ENCODE assay signal across 7 mouse cellular contexts in the genomic region with DNA sequence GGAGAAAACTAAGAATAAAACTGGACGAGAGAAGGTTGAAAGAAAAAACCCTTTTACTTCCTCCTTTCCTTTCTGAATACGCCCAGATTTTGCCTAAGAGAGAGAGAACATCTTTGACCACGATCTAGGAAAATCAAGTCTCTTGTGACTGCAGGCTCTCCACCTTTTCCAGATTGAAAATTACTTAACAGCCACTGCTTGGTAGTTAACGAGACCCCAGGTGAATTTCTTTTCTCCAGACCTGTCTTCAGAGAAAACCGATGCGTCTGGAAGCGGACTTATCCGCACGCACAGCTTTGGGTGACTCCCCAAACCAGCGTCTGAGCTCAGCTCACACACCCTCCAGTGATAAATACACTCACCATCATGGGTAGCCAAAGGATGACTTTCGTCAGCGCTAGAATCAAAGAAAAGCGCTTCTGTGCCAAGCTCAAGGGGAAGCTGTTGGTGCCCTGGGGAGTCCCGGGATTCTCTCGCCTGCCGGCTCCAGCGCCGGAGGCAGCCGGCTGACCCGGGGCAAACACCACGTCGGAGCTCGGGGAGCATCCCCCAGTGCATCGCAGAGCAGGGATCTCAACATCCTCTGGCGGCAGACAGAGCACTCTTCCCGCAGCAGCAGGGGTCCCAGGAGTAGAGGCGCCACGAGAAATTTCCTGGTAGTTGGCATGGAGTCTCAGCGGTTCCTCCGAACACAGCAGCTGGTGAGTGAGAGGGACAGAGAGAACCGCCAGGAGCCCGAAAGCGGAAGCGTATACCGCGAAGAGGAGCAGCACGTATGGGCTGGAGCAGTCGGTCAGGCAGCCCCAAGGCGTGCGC. TPM values are rescaled to one million over a fixed set of nuclear protein-coding genes. Genes with fewer than 3 reads are reported as not detected.
DNase-seq lines count a peak whose midpoint lies in the region; ATAC-seq and TF ChIP-seq lines count a peak whose summit lies in the region.

No protein-coding gene starts in this region.

- DNase-seq in left cerebral cortex, adult 2 months (ENCODE audit: extremely low spot score in 1 of 2, low spot score in 2 of 2) = peak; percentile 16 to 28
- no peak for DNase-seq in left cerebral cortex, adult 8-10 months (ENCODE audit: low spot score in 2 of 2)
- peak; percentile 36 for DNase-seq in embryonic facial prominence, embryonic 11.5 days (ENCODE audit: low spot score)
- DNase-seq in spleen, postnatal 14 days (ENCODE audit: low spot score in 2 of 2) = no peak
- no peak for DNase-seq in heart, adult 8-10 months (ENCODE audit: low spot score)

- peak overlapping the region; percentile 82 for H3K4me2 ChIP-seq in embryonic facial prominence, embryonic 11.5 days (ENCODE audit: low read depth, low read length)
- peak overlapping the region; percentile 94 for H3K4me2 ChIP-seq in hindbrain, embryonic 16.5 days (ENCODE audit: low read length)
- peak overlapping the region; percentile 84 for H3K4me2 ChIP-seq in midbrain, embryonic 12.5 days (replicated peaks)

- no peaks in the 10 kb centered on the region for H3K36me3 ChIP-seq in embryonic facial prominence, embryonic 11.5 days (replicated peaks; ENCODE audit: control insufficient read depth, insufficient read depth, low read depth, low read length)
- no peaks in the 10 kb centered on the region for H3K36me3 ChIP-seq in hindbrain, embryonic 16.5 days (ENCODE audit: control insufficient read depth, insufficient read depth, low read length)
- H3K36me3 ChIP-seq in midbrain, embryonic 12.5 days = no peaks in the 10 kb centered on the region

- H3K9me3 ChIP-seq in embryonic facial prominence, embryonic 11.5 days (replicated peaks; ENCODE audit: control insufficient read depth, low read length) = no peaks in the 10 kb centered on the region
- H3K9me3 ChIP-seq in hindbrain, embryonic 16.5 days (ENCODE audit: control insufficient read depth, low read length) = no peaks in the 10 kb centered on the region
- no peaks in the 10 kb centered on the region for H3K9me3 ChIP-seq in midbrain, embryonic 12.5 days

- 2% methylated on average over 40 of the region's 40 CpGs for WGBS in embryonic facial prominence, embryonic 11.5 days
- 1% methylated on average over 40 of the region's 40 CpGs for WGBS in hindbrain, embryonic 16.5 days
- under 1% methylated on average over 40 of the region's 40 CpGs for WGBS in midbrain, embryonic 12.5 days

- H3K27me3 ChIP-seq in embryonic facial prominence, embryonic 11.5 days (ENCODE audit: control insufficient read depth, insufficient read depth, low read length) = peaks cover 5% of the 10 kb centered on the region
- H3K27me3 ChIP-seq in hindbrain, embryonic 16.5 days (replicated peaks; ENCODE audit: control insufficient read depth, insufficient read depth, low read length) = no peaks in the 10 kb centered on the region
- H3K27me3 ChIP-seq in midbrain, embryonic 12.5 days = peaks cover 22% of the 10 kb centered on the region

- H3K9ac ChIP-seq in embryonic facial prominence, embryonic 11.5 days (replicated peaks; ENCODE audit: low read length) = peak overlapping the region; percentile 39; the same call in 1 of the 2 replicates
- peak overlapping the region; percentile 74 for H3K9ac ChIP-seq in hindbrain, embryonic 16.5 days (ENCODE audit: low read depth, low read length)
- peak overlapping the region; percentile 55 for H3K9ac ChIP-seq in midbrain, embryonic 12.5 days (replicated peaks)

- no peaks in the 10 kb centered on the region for H3K4me1 ChIP-seq in embryonic facial prominence, embryonic 11.5 days (ENCODE audit: control insufficient read depth, insufficient read depth, low read length)
- no peaks in the 10 kb centered on the region; the same call in 1 of the 2 replicates for H3K4me1 ChIP-seq in hindbrain, embryonic 16.5 days (ENCODE audit: control insufficient read depth, insufficient read depth, low read depth, low read length)
- no peaks in the 10 kb centered on the region for H3K4me1 ChIP-seq in midbrain, embryonic 12.5 days

- H3K27ac ChIP-seq in left cerebral cortex, adult 2 months = no peak overlapping the region
- no peak overlapping the region for H3K27ac ChIP-seq in embryonic facial prominence, embryonic 11.5 days (replicated peaks; ENCODE audit: low read depth, low read length)
- H3K27ac ChIP-seq in hindbrain, embryonic 16.5 days (ENCODE audit: low read depth, low read length) = no peak overlapping the region
- no peak overlapping the region for H3K27ac ChIP-seq in midbrain, embryonic 12.5 days (replicated peaks)

- peak overlapping the region; percentile 52 for H3K4me3 ChIP-seq in left cerebral cortex, adult 2 months
- H3K4me3 ChIP-seq in embryonic facial prominence, embryonic 11.5 days (ENCODE audit: low read depth, low read length) = peak overlapping the region; percentile 41
- H3K4me3 ChIP-seq in hindbrain, embryonic 16.5 days (ENCODE audit: low read length) = peak overlapping the region; percentile 69
- H3K4me3 ChIP-seq in midbrain, embryonic 12.5 days = peak overlapping the region; percentile 51

- peak; percentile 81 for ATAC-seq in embryonic facial prominence, embryonic 11.5 days (replicated peaks; ENCODE audit: insufficient number of reproducible peaks, low FRiP score, low TSS enrichment, low read depth)
- peak; percentile 92 for ATAC-seq in hindbrain, embryonic 16.5 days
- peak; percentile 86 for ATAC-seq in midbrain, embryonic 12.5 days (ENCODE audit: low FRiP score, low read depth)

- TF ChIP-seq CTCF in left cerebral cortex, adult 2 months (IDR thresholded peaks at IDR 0.05) = no peak

- intact Hi-C loops in left cerebral cortex, adult 2 months (cut with DNase I) = no loop called here

RNA-seq across cellular contexts. Expression of gene Gpr149, which starts 1.5 kb away (rescaled TPM):
- total RNA-seq in left cerebral cortex, adult 2 months (2021) = 1 to 10 TPM in 1 of 2 experiments, under 1 TPM in 1; 0.84 to 1.9 TPM
- 1 to 10 TPM; 1.7 to 3.2 (median 2.9) TPM for total RNA-seq in left cerebral cortex, adult 8-10 months (2022)
- polyA plus RNA-seq in embryonic facial prominence, embryonic 11.5 days (2014; fragmentation: Nextera tagmentation; extraction: Ambion mirVana) = 0.21 and 0.29 TPM in 2 replicates
- 5.2 and 5.5 TPM in 2 replicates for polyA plus RNA-seq in hindbrain, embryonic 16.5 days (2015; fragmentation: Nextera tagmentation; extraction: Ambion mirVana)
- polyA plus RNA-seq in midbrain, embryonic 12.5 days (2016; fragmentation: Nextera tagmentation; extraction: Ambion mirVana) = 0.46 and 0.50 TPM in 2 replicates
- total RNA-seq in heart, adult 8-10 months (2022) = not detected

Comparison
In these comparisons a context has a peak if more than half of its experiments do, and no peak if none do; other contexts are left out.
1. DNase-seq: peak in left cerebral cortex, adult 2 months (2 of 2) and embryonic facial prominence, embryonic 11.5 days (single experiment); none in left cerebral cortex, adult 8-10 months (0 of 2), spleen, postnatal 14 days (0 of 2) and heart, adult 8-10 months (single experiment).
2. Peak in every context shown above with its lines, with median percentiles within 50 percentile points of each other: H3K4me3 ChIP-seq, ATAC-seq, H3K4me2 ChIP-seq and H3K9ac ChIP-seq.